Mouse (Mus musculus): ENCODE results near the gene Setd3.

- TF ChIP-seq CTCF (conservative IDR thresholded peaks at IDR 0.05; ENCODE audit: insufficient read depth, insufficient read length, low read depth, low read length) (no peak), POLR2A (IDR thresholded peaks at IDR 0.05; ENCODE audit: low read depth, low read length) (no peak)
Measured at GRCm38 (mm10) chr12:108226941-108227340, 47.8 kb upstream of the Setd3 start.
